Mouse (Mus musculus) heart, adult 11 months (tissue): ENCODE data around the gene Plk5.

Source experiments
- DNase-seq: peaks from one replicate; pipeline ENCODE4 v3.0.0; 2022

The Plk5 gene

GRCm38 (mm10) chr10:80356001-80356682, at the start of gene Plk5:
Gene Plk5, plus strand, starts transcription at chr10:80356459.
- DNase-seq = no peak

- DNase-seq = no peak
Observed at GRCm38 (mm10) chr10:80311560-80311959, 44.7 kb upstream of the Plk5 start.

GRCm38 (mm10) chr10:80312586-80313504, 43.4 kb upstream of the Plk5 start:
- DNase-seq = no peak

GRCm38 (mm10) chr10:80313627-80314201, 42.5 kb upstream of the Plk5 start:
- DNase-seq = no peak

- DNase-seq = no peak
Observed at GRCm38 (mm10) chr10:80314494-80315001, 41.7 kb upstream of the Plk5 start.

GRCm38 (mm10) chr10:80315315-80315714, 40.9 kb upstream of the Plk5 start:
- DNase-seq = no peak

GRCm38 (mm10) chr10:80316359-80316781, 39.9 kb upstream of the Plk5 start:
- DNase-seq = no peak

- peak; percentile 94 for DNase-seq
Observed at GRCm38 (mm10) chr10:80317011-80317410, 39.2 kb upstream of the Plk5 start.

GRCm38 (mm10) chr10:80320340-80320760, 35.9 kb upstream of the Plk5 start, which contains the start of gene 2310011J03Rik:
Gene 2310011J03Rik, minus strand, starts transcription at chr10:80320537.
- DNase-seq = peak; percentile 99

- DNase-seq = peak; percentile 94
Observed at GRCm38 (mm10) chr10:80321014-80321669, 35.1 kb upstream of the Plk5 start.

- peak; percentile 95 for DNase-seq
Observed at GRCm38 (mm10) chr10:80321670-80322581, 34.3 kb upstream of the Plk5 start.

- peak; percentile 97 for DNase-seq
Observed at GRCm38 (mm10) chr10:80322811-80323211, 33.4 kb upstream of the Plk5 start.

- peak; percentile 98 for DNase-seq
Observed at GRCm38 (mm10) chr10:80323261-80324119, 32.8 kb upstream of the Plk5 start.

- peak; percentile 95 for DNase-seq
Observed at GRCm38 (mm10) chr10:80324120-80325037, 31.9 kb upstream of the Plk5 start.

GRCm38 (mm10) chr10:80325045-80325444, 31.2 kb upstream of the Plk5 start:
- no peak for DNase-seq

GRCm38 (mm10) chr10:80329273-80330081, 26.8 kb upstream of the Plk5 start, which contains the start of the genes Pcsk4 and Reep6:
Gene Pcsk4, minus strand, starts transcription at chr10:80329498.
Gene Reep6, plus strand, starts transcription at chr10:80329953.
- DNase-seq = peak; percentile 100

GRCm38 (mm10) chr10:80330084-80330483, 26.2 kb upstream of the Plk5 start:
- DNase-seq = no peak

- no peak for DNase-seq
Observed at GRCm38 (mm10) chr10:80330888-80331287, 25.4 kb upstream of the Plk5 start.
